Mouse (Mus musculus) megakaryocyte-erythroid progenitor cell, adult 5-6 weeks (primary cell): ENCODE data around the gene Mtmr12. TPM values are rescaled to one million over a fixed set of nuclear protein-coding genes. Genes with fewer than 3 reads are reported as not detected.

Experiments used
- ATAC-seq: replicated peaks from 2 replicates; pipeline ENCODE4 v1.8.0; 2016; ENCODE audit warnings: mild to moderate bottlenecking, inconsistent platforms; ENCODE audit not compliant: severe bottlenecking, poor library complexity, low FRiP score, low TSS enrichment
- total RNA-seq, 2 experiments: library from RNA; stranded (forward) in 1 of 2; stranded (reverse) in 1 of 2; fragments of 200-1000, 215-1000 nt in 1 of 2; fragments of >200 nt in 1 of 2; fragmentation: Nextera tagmentation in 1 of 2; gene quantifications; 2 replicates each; pipeline ENCODE4 v1.2.3; 2014 to 2017

Gene Mtmr12
- total RNA-seq, 2 experiments from 2014 or later: 15.7 to 21.9 TPM

DNA sequence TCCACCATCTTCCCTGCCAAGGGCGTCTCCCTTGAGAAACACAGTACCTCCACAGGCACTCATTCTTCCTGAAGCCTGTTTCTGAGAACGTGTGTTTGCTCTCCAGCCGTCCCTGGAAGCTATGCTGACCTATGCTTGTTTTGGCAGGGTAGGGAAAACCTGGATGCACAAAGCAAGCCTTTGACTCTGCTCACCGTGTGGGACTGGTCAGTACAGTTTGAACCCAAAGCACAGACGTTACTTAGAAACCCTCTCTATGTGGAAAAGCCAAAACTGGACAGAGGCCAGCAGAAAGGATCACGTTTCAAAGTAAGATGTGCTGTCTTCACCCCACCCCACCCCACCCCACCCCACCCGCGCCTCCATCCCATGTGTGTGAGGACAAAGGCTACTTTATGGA lies 61.6 kb downstream of the Mtmr12 start:
- ATAC-seq: no peak

DNA sequence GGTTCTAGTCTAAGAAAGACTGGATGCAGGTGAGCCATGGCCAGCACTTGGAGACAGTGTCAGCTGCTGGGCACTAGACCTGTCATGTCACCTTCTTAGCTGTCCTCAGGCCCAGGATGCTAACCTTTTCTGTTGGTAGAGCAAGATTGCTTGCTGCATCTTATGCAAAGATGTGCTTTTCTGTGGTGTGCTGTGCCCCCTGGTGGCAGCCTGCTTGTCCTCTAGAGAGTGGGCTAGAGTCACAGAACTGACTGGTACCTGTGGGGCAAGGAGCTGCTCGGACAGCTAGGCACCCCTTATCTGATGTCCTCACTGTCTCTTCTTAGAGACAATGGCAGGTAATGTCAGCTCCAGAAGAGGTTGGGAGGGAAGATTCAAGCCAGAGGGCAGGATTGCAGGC lies 63.2 kb downstream of the Mtmr12 start:
- peak; percentile 80 for ATAC-seq

DNA sequence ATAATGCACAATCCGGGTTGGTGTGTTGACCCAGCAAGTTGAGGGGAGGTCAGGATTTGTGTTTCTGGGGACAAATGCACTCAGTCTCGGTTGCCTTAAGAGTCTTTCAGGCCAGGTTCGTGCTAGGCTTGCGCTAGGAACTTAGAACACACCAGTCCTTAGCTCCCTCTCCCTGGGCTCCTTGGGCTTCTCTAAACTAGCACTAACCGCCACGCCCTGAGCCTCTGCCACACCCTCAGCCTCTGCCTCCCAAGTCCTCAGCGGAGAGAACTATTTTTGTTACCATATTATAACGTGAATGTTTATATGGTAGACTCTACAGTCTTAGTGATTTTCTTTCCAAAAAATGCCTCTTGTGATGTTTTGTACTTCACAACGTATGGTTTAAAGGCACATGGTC lies 66.5 kb downstream of the Mtmr12 start:
- ATAC-seq: no peak

DNA sequence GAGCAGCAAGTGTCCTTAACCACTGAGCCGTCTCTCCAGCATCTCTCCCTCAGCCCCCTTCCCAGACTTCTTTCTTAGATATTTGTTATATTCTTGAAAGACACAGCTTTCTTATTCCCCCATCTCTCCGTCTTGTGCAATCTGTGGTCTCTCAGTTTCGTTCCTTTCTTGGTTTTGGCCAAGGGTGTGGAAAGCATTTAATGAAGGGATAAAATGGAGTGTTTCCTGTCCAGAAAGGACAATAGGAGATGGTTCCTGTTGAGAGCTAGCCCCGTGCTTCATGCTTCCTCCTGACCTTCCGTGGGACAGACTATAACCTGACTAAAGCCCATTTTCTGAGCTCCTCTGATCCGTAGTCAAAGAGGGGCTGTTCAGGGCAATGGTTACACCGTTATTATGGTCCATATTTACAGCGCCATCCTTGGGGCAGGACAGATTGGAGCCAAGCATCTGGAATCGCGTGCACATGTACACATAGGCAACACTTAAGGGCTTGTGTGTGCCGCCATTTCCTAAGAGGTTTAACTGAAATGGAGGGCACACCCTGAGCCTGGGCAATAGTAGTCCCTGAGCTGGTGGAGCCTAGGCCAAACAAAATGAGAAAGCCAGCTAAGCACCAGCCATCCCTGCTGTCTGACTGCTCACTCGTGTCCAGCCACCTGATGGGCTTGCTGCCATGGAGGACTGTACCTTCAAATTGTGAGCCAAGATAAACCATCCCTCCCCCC lies 68.7 kb downstream of the Mtmr12 start:
- no peak; the same call in 1 of the 2 replicates for ATAC-seq

DNA sequence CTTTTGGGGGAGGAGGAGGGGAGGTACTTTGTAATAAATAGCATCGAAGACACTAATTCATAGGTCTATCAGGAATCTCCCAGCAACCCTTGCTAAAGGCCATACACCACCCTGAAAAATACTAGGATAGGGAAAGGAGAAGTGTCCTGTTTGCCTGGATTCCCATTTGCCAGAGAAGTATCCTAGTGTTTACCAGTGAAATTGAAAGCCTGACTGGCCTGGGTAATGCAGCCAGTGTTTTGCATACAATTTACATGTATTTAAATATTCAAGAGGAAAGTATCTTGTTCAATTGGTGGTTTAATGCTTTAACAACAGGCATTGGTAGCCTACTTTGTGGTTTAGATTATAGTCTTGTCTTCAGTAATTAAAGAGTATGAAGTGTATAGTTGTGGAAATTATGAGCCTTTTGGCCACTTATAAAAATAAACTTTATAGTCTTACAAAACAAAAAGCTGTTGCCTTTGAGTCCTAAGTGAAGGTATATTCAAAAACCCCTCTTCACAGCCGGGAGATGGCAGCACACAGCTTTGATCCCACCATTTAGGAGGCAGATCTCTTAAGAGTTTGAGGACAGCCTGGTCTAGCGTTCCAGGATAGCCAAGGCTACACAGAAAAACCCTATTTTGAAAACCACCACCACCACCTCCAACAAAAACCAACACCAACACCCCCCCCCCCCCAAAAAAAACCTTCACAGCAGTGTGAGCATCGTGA lies 69.4 kb downstream of the Mtmr12 start:
- peak; percentile 50 for ATAC-seq

DNA sequence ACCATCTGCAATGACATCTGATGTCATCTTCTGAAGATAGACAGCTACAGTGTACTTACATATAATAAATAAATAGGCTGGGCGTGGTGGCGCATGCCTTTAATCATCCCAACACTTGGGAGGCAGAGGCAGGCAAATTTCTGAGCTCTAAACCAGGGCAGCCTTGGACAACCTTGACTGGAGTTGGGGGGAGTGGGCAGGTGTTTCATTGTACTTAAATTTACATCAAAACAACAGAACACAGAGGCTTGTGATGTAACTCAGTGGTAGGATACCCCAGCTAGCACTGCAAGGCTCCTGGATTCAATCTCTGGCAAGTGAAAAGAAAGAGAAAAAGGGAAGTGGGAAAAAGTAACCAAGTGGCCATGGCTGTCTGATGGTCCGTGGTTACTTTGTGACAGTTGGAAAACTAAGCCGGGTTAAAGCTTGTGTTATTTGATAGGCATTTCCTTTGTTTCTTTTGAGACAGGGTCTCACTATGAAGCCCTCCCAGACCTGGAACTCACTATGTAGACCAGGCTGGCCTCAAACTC lies 70.3 kb downstream of the Mtmr12 start:
- no peak for ATAC-seq

DNA sequence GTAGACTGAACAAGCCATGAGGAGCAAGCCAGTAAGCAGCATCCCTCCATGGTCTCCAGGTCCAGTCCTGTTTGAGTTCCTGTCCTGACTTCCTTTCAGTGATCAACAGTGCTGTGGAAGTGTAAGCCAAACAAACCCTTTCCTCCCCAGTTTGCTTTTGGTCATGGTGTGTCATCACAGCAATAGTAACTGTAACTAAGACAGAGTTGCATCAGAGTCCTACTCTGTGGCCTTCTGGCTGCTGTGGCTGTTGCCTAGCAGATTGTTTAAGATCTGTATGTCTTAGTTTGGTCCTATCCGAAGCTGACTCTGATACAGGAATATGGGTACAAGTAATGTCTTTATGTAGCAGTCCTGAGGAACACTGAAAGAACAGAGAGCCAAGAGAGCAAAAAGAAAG lies 75.0 kb downstream of the Mtmr12 start:
- no peak for ATAC-seq

DNA sequence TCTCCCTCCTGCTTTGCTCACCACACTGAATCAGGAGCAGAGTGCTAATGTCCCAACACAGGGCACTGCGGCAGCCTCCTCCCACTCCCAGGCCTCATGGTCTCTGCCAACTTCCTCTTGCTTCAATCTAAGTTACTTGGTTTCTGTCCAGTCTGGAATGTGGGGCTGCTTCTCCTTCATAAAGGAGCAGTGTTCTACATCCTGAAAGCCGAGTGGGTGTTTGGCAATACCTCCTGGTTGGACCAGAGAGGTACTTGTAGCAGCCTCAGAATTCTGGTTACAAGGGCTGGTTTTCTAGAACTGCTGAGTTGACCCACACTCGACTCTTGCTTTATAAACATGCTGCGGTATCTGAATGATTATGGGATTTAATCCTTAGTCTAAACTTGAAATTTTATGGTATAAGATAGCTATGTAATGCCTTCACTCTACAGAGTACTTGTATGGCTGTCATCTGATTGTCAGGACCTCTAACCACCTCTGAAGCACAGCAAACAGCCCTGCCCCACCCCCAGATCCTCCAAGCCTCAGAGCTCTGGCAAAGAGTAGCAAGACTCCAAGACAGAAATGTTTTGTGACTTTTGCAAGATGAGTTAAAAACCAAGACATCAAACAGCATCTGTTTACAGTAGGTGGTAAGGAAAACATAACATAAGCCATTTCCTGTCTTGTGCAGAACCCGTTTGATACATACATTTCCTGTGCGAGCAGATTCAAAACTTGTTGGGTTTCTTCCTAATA lies 80.1 kb downstream of the Mtmr12 start:
- no peak for ATAC-seq

DNA sequence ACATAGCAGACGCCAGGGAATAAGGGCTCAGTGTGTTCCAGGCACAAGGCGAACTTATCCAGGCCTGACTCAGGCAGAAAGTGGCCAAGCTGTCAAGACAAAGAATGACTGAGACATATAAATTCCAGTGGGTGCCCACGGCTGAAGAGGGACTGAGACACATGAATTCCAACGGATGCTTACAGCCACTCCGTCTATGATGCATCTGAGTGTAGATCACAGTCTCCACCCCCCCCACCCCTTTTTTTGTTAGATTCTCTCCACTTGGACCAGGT lies 80.6 kb downstream of the Mtmr12 start:
- no peak for ATAC-seq

DNA sequence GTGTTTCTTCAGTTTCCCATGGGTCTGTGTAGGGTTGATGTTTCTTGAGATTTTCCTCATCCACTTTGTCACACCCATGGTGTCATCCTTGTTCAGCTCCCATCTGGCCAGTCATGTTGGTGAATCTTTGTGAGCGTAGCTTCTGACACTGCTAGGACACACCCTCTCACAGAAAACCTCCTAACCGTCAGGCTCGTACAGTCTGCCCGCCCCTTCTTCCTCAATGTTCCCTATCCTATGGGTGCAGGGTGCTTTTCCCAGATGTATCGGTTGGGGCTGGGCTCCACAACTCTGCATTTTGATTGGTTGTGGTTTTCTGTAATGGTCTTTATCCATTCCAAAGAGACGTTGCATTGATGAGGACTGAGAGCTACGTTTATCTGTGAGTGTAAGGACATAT lies 85.5 kb downstream of the Mtmr12 start:
- no peak for ATAC-seq

DNA sequence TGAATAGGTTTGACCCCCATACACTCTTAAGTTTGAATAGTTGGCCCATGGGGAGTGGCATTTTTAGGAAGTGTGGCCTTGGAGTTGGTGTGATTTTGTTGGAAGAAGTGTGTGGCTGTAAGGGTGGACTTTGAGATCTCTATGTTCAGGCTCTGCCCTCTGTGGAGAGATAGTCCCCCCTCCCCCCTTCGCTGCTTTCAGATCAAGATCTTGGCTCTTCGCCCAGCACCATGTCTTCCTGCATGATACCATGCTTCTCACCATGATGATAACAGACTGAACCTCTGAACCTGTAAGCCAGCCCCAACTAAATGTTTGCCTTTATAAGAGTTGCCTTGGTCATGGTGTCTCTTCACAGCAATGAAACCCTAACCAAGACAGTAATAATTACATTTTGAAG lies 86.9 kb downstream of the Mtmr12 start:
- no peak for ATAC-seq

DNA sequence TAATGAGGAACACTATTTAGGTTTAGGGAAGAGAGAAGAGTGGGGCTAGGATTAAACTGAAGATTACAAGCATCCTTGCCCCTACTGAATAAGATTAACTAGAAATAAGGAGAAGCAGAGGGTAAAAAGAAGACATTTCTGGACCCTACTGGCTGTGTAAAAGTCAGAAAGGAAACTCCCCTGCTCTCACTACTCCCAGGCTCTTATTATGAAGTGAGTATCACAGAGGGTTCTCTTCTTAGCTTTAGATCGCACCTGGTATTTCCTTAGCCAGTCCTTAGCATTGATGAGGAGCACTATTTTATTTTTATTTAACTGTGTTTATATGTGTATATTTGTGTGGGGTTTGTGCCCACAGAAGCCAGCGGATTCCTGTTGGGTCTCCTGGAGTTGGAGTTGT lies 91.4 kb downstream of the Mtmr12 start:
- ATAC-seq: no peak

DNA sequence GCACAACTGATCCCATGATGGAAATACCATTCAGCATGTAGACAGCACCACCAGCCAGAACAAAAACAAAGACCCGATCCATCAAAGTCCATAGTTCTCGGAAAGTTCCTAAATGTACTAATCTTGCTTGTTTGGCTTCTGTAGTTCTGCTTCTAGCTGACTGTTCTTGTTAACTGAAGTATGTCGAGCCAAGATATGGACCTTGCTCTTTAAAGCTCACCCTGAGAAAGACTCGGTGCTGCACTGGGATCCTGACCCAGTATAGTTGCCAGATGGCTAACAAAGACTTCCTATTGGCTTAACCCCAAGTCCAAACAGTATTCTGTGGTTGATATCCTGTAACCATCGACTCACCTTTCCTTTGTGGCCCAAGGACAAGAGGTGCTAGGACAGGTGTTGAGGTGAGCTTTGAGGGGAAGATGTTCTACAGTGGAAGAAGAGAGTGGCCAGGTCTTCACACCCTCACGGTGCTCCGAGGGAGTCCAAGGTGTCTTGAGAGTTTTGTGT lies 93.5 kb downstream of the Mtmr12 start:
- ATAC-seq: no peak

DNA sequence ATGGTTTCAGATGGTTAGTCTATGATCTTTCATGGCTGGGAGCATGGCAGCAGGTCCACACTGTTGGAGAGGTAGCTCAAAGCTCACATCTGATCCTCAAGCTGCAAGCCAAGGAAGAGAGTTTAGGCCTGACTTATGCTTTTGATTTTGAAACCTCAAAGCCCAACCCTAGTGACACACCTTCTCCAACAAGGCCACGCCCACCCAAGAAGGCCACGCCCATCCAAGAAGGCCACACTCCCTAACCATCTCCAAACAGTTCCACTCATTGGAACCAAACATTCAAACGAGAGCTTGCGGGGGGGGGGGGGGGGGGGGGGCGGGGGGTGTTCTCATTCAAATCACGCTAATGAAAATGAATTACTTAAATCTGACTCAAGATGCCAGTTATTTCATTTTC lies 96.9 kb downstream of the Mtmr12 start:
- ATAC-seq: peak; percentile 36; the same call in 1 of the 2 replicates

DNA sequence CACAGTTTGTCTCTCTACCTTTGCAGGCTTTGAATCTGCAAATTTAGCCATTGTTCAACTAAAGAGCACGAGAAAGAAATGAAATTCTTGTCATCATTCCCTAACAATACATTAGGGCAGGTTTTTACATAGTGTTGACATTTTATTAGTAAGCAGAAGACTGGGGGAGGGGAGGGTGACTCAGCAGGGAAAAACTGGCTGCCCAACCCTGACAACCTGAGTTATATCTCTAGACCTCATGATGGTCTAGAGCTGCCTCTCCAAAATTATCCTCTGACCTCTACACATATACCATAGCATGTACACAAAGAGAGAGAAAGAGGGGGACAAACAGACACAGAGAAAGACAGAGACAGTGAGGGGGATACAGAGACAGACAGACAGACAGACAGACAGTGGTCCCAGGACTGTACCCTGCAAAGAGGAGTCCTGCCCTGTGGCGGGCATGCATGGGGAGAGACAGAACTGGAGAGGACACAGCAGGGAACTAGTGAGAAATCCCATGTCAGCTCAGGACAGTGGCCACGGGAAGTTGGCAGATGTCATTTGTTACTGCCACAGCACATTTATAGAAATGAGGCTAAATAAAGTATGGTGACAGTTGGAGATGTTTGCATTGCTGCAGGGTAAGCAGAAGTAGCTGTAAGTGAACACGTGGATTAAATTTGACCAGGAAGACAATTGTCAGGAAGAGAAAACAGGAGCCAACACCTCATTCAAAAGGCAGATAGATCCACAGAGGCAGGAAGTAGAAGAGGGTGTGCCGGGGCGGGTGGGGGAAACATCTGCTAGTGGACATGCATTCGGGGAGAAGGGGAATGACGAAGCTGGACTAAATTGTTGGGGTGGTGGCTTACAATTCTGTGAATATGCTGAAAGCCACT lies 101.6 kb downstream of the Mtmr12 start:
- peak; percentile 11 for ATAC-seq

DNA sequence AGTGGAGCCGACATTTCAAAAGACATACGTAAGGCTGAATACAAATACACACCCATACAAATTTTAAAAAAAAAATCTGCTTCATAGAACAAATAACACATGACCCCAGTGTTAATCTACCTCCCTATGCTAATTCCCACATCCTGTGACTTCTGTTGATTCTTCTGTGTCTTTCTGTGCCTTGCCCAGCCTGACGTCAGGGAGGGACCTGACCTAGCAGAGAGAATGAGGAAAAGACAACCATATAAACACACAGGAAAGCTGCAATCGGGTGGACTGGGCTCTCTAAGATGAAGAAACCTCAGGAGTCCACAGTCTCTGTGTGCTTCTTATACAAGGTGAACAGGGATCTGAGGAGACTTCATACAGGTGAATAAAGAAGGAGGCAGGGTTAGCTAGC lies 102.3 kb downstream of the Mtmr12 start:
- ATAC-seq: no peak

DNA sequence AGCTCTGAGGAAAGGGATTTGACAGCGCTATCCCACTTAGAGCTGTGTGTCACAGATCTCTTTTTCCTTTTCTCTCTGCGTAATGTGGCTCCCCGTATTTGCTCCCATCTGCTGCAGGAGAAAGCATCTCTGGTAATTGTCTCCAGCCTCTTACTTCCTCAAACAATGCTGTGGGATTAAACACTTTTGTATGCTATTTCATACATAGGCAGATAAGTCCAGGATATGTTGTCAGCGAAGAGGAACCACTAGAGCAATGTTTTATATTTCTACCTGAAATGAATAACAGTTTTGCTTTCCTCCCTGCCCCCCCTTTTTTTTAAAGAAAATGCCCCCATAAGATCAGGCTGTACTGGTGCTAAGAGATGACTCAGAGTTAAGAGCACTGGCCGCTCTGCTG lies 103.7 kb downstream of the Mtmr12 start:
- ATAC-seq: no peak

DNA sequence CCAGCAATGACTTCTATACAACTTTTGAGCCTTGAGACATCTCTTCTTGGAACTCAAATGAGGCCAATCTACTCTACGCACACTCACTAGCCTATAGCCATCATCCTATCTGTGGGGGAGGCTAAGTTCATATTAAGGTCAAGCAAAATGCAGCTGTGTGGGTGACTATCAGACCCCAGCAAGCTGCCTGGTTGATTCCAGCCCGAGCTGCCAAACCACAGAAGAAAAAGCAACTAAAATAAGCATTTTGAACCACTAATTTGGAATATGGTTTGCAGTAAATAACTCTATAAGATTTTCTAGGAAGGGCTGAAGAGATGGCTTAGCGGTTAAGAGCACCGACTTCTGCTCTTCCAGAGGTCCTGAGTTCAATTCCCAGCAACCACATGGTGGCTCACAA lies 105.8 kb downstream of the Mtmr12 start:
- ATAC-seq: peak; percentile 90

DNA sequence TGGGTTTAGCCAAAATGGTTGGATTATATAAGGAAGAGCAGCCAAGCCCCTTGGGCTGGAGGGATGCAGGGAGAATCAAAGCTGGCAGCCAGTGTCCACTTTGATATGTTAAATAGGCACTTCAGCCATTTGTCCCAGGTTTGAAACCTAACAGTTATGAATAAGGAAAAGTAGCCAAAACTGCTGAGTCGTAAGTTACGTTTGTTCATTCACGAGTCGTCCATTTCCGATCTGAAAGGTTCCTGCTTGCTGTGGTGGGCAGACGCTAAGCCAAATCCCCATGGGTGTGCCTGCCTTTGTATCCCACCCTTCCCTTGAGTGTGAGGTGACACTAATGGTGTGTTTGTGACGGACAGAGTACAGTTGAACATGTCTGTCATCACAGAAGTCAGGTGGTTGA lies 106.6 kb downstream of the Mtmr12 start:
- ATAC-seq: no peak
